Mouse (Mus musculus) small intestine, adult 2 months (tissue): Measurements from ENCODE around the gene Abtb2.

Source experiments
- CTCF ChIP-seq: fragments of 200-500 bp; IDR thresholded peaks from 2 replicates; pipeline ENCODE4 v1.5.1; 2012; ENCODE audit warnings: low read depth, mild to moderate bottlenecking, control low read depth, inconsistent platforms, low read length, moderate library complexity, mixed read lengths; ENCODE audit not compliant: insufficient replicate concordance, insufficient read length; ENCODE audit errors: extremely low read depth
- POLR2A ChIP-seq: fragments of 200-500 bp; IDR thresholded peaks from 2 replicates; pipeline ENCODE4 v1.6.1; 2012; ENCODE audit warnings: low read depth, mild to moderate bottlenecking, control low read depth, inconsistent platforms, low read length, moderate library complexity

- TF ChIP-seq CTCF (no peak), POLR2A (no peak)
Observed at GRCm38 (mm10) chr2:103564427-103565023, 1.6 kb upstream of the Abtb2 start.
